Mouse (Mus musculus) hindbrain, postnatal 0 days (tissue): ENCODE measurements around the gene 5730522E02Rik. TPM values are rescaled to one million over a fixed set of nuclear protein-coding genes. Genes with fewer than 3 reads are reported as not detected.
A peak's percentile ranks its signal among the peaks of the same experiment; 100 is the strongest.

Experiments used
- ATAC-seq: fragments of 200-750 bp; cut with Nextera tagmentation; 2 replicates; pipeline ENCODE4 v1.8.0; 2017; ENCODE audit warnings: mild to moderate bottlenecking, moderate TSS enrichment, moderate library complexity
- DNase-seq: peaks from one replicate; pipeline ENCODE4 v3.0.0-alpha.2; 2015; ENCODE audit warnings: low spot score
- H3K27ac ChIP-seq: fragments of 300-500 bp; sonication (generic); 2 replicates; pipeline ENCODE4 v1.5.1; 2014; ENCODE audit warnings: mild to moderate bottlenecking
- H3K27me3 ChIP-seq: fragments of 300-500 bp; sonication (generic); 2 replicates; pipeline ENCODE4 v1.6.1; 2014; ENCODE audit warnings: low read length, mixed read lengths; ENCODE audit not compliant: insufficient read depth
- H3K36me3 ChIP-seq: fragments of 300-500 bp; sonication (generic); 2 replicates; pipeline ENCODE4 v1.6.1; 2014; ENCODE audit warnings: low read length, mixed read lengths; ENCODE audit not compliant: insufficient read depth
- H3K4me1 ChIP-seq: fragments of 300-500 bp; sonication (generic); 2 replicates; pipeline ENCODE4 v1.6.1; 2014; ENCODE audit warnings: antibody characterized with exemption, low read length, mixed read lengths; ENCODE audit not compliant: insufficient read depth
- H3K4me2 ChIP-seq: fragments of 300-500 bp; sonication (generic); 2 replicates; pipeline ENCODE4 v1.6.1; 2014; ENCODE audit warnings: low read depth, mild to moderate bottlenecking, low read length, moderate library complexity, mixed read lengths
- H3K4me3 ChIP-seq: fragments of 300-500 bp; sonication (generic); 2 replicates; pipeline ENCODE4 v1.5.1; 2014; ENCODE audit warnings: low read length
- H3K9ac ChIP-seq: fragments of 300-500 bp; sonication (generic); replicated peaks from 2 replicates; pipeline ENCODE4 v1.6.1; 2014; ENCODE audit warnings: mild to moderate bottlenecking, low read length, moderate library complexity, mixed read lengths
- H3K9me3 ChIP-seq: fragments of 300-500 bp; sonication (generic); 2 replicates; pipeline ENCODE4 v1.6.1; 2016; ENCODE audit warnings: low read length, mixed read lengths
- CTCF ChIP-seq: IDR thresholded peaks from 2 replicates; pipeline ENCODE4 v1.5.1; 2016; ENCODE audit warnings: antibody characterized with exemption, control low read depth, low read depth
- WGBS: fragments of 180-500 bp; shearing (Covaris S2); extraction: QIAGEN DNeasy Blood & Tissue Kit; methylation state at CpG from one replicate; pipeline ENCODE4 v1.1.7; 2014; 5-methylcytosine and 5-hydroxymethylcytosine counted together
- polyA plus RNA-seq: library from polyadenylated mRNA; unstranded; fragments of >200 nt; fragmentation: Nextera tagmentation; extraction: Ambion mirVana; gene quantifications from 2 replicates; pipeline ENCODE4 v1.2.1, GENCODE M21; 2015
- total RNA-seq: library from RNA; depleted of rRNA; stranded (reverse); fragments of >200 nt; gene quantifications from 2 replicates; pipeline ENCODE4 v1.2.3, GENCODE M21; 2014

5730522E02Rik gene
- total and polyA plus RNA-seq, 2 experiments from 2014 or later, result 5.4 to 11.6 TPM

DNA sequence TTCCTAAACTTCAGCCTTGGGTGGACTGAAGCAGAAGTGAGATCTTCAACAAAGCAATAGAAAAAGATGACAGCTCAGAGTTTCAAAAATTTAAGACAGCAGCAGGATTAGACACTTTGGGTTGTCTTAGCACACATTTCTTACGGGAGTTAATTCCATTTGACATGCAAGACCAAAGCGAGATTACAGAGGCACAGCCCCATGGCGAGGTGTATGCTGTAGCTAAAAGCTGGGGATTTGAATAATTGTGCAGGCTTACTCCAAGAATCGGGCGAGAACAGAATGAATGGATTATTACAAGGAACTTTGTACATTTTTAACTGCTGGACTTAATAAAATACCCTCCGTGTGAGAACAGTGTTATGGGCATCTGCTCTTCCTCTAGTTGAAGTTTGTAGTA, 615.3 kb downstream of the 5730522E02Rik start:
- ATAC-seq, result no peak
- DNase-seq, result no peak

GRCm38 (mm10) chr11:25594780-25595179, 615.8 kb downstream of the 5730522E02Rik start:
- Histone ChIP-seq H3K36me3 (no peaks in the 10 kb centered on the region), H3K4me3 (no peak overlapping the region), H3K27ac (no peak overlapping the region), H3K9ac (no peak overlapping the region), H3K9me3 (no peaks in the 10 kb centered on the region), H3K4me1 (no peaks in the 10 kb centered on the region), H3K27me3 (no peaks in the 10 kb centered on the region), H3K4me2 (no peak overlapping the region)
- DNase-seq (peak; percentile 23), ATAC-seq (no peak)
- whole genome bisulfite sequencing, result 61% methylated on average over 3 of the region's 3 CpGs
- no peak for TF ChIP-seq CTCF

More for the DNA sequence above, 615.3 kb downstream of the 5730522E02Rik start:
- no peak for TF ChIP-seq CTCF
- Histone ChIP-seq H3K27me3 (no peaks in the 10 kb centered on the region), H3K9me3 (no peaks in the 10 kb centered on the region), H3K4me2 (no peak overlapping the region), H3K27ac (no peak overlapping the region), H3K4me1 (no peaks in the 10 kb centered on the region), H3K36me3 (no peaks in the 10 kb centered on the region), H3K9ac (no peak overlapping the region), H3K4me3 (no peak overlapping the region)
- 52% methylated on average over 6 of the region's 6 CpGs for WGBS

DNA sequence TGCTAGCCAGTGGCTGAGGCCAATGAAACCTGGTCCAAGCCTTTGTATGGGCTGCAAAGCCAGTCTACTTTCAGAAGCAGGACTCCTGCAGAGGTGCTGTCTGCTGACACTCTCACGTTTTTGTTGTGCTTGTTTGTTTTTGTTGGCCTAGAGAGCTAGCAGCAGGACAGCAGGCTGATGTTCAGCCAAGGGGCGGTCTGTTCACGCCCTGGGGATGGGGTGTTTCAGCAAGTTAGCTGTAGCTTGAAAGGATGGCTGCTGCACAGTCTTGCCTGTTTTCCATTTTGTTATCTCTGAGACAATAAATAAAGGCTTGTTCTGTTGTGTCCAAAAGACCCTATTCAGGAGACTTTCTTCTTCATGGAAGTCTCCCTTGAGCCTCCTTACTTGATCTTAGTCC, 618.3 kb downstream of the 5730522E02Rik start:
- no peak for TF ChIP-seq CTCF
- no peaks in the 10 kb centered on the region for H3K27me3 ChIP-seq
- ATAC-seq (no peak), DNase-seq (peak; percentile 23)
- H3K27ac ChIP-seq, result no peak overlapping the region
- H3K9me3 ChIP-seq, result no peaks in the 10 kb centered on the region
- H3K9ac ChIP-seq, result no peak overlapping the region
- 20% methylated on average over 3 of the region's 3 CpGs for WGBS
- no peaks in the 10 kb centered on the region for H3K36me3 ChIP-seq
- H3K4me3 ChIP-seq, result no peak overlapping the region
- no peaks in the 10 kb centered on the region for H3K4me1 ChIP-seq
- H3K4me2 ChIP-seq, result no peak overlapping the region

DNA sequence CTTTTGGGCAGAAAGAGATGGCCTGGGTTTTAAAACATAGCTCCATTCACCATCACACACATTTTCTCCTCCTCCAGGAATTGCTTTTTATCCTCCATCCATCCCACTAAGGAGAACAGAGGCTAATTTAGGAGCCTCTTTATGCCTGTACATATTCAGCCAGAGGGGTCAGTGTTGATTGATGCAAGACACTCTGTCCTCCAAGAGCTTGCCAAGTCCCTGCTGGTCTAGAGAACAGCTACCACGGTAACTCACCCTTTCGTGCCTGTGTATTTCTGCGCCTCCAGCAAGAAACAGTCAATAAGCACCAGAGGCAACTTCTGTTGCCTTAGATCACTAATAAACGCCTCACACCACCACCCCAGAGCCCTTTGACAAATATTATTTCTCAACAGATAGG, 620.3 kb downstream of the 5730522E02Rik start:
- TF ChIP-seq CTCF, result peak; percentile 45
- Histone ChIP-seq H3K27ac (no peak overlapping the region), H3K4me3 (no peak overlapping the region), H3K4me1 (no peaks in the 10 kb centered on the region), H3K9me3 (no peaks in the 10 kb centered on the region), H3K9ac (no peak overlapping the region), H3K4me2 (no peak overlapping the region), H3K36me3 (no peaks in the 10 kb centered on the region), H3K27me3 (no peaks in the 10 kb centered on the region)
- 27% methylated on average over 4 of the region's 4 CpGs for WGBS
- ATAC-seq (peak; percentile 55; the same call in 1 of the 2 replicates), DNase-seq (peak; percentile 46)

DNA sequence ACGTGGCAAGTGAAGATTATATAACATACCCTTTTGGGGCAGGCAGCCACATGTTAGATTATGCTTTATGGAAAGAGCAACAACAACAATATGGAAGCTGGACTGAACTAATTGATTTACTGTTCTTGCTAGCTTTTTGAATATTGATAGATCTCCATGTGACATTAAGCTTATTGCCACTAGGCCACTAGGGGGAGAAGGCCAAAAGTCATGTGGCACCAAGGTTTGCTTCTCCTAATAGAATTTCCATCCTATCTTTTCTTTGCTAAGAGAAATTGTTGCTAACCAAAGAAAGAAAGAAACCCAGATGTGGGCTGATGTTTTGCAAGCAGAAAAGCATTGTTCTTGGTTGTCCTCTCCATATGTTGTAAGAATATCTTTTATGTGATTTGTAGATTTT, 621.1 kb downstream of the 5730522E02Rik start:
- Histone ChIP-seq H3K9ac (no peak overlapping the region), H3K27me3 (no peaks in the 10 kb centered on the region)

DNA sequence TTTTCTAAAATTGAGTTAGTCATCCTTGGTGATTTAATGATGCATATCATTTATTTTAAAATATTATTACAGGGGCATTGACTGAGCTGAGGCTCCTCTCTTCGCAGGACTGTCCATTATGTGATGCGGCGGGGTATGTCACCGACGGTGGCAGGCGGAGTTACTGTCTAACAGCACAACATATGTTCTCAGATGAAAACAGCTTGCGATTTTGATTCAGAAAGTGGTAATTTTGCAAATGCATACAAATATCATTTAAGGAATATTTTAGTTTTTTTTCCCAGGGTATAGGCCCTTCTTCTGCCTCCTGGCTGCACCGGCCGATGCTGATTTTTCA, 636.5 kb downstream of the 5730522E02Rik start:
- H3K27me3 ChIP-seq, result no peaks in the 10 kb centered on the region
- no peak for TF ChIP-seq CTCF
- 79% methylated on average over 9 of the region's 9 CpGs for WGBS
- no peak overlapping the region for H3K9ac ChIP-seq
- H3K4me1 ChIP-seq, result no peaks in the 10 kb centered on the region
- no peak for DNase-seq
- H3K36me3 ChIP-seq, result no peaks in the 10 kb centered on the region
- H3K9me3 ChIP-seq, result no peaks in the 10 kb centered on the region
- ATAC-seq, result no peak
- H3K27ac ChIP-seq, result no peak overlapping the region
- no peak overlapping the region for H3K4me3 ChIP-seq
- no peak overlapping the region for H3K4me2 ChIP-seq

More for the DNA sequence above, 621.1 kb downstream of the 5730522E02Rik start:
- 76% methylated on average over 1 of the region's 1 CpGs for WGBS
- Histone ChIP-seq H3K4me1 (no peaks in the 10 kb centered on the region), H3K4me3 (no peak overlapping the region), H3K9me3 (no peaks in the 10 kb centered on the region), H3K4me2 (no peak overlapping the region), H3K27ac (no peak overlapping the region), H3K36me3 (no peaks in the 10 kb centered on the region)
- ATAC-seq, result no peak
- no peak for DNase-seq
- TF ChIP-seq CTCF, result peak; percentile 26

DNA sequence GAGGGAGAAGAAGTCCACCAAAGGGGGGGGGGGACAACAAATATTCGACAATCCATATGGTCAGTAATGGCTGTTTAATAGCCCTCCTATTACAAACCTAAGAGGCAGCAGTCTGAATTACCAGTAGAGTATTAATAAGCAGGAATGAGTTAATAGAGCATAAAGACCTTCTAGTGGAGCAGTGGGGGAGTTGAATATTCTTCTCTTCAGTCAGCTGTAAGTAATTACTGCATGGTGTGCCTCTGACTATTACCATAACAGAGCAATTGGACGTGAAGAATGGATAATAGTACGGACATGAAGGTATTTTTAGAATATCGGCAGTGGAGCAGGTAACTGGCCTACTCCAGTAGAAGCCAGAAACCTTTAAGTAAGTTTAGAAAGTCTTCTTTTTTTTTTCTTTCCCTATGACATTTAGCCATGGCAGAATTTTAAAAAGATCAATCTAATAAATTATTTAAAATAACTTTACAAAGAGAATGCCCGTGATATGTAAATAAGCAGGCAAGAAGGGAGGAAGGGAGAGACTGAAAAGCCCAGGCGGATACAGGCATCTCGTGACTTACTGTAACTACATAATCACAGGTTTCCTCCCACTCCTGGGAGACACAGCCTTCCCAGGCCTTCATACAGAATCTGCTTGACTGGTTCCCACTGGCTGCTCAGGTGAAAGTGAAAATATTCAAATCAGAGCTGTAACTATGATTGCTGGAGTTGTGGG, 637.0 kb downstream of the 5730522E02Rik start:
- Histone ChIP-seq H3K27ac (no peak overlapping the region), H3K9ac (no peak overlapping the region), H3K4me1 (no peaks in the 10 kb centered on the region), H3K4me2 (no peak overlapping the region), H3K27me3 (no peaks in the 10 kb centered on the region), H3K9me3 (no peaks in the 10 kb centered on the region), H3K36me3 (no peaks in the 10 kb centered on the region), H3K4me3 (no peak overlapping the region)
- no peak for TF ChIP-seq CTCF
- WGBS, result 42% methylated on average over 7 of the region's 7 CpGs
- 0 out of 2 replicates have a peak, but pooled peaks have one; percentile 40 for ATAC-seq
- peak; percentile 10 for DNase-seq
